Mouse (Mus musculus) embryo, embryonic 10.5 days (tissue): ENCODE measurements around the gene Crtac1.
A peak's percentile ranks its signal among the peaks of the same experiment; 100 is the strongest.

Experiments used
- DNase-seq: peaks from one replicate; pipeline ENCODE4 v3.0.0-alpha.2; 2015; ENCODE audit warnings: low spot score

Gene Crtac1

GRCm38 (mm10) chr19:42279611-42280010 lies 152.0 kb downstream of the Crtac1 start:
- DNase-seq: no peak

- DNase-seq: no peak
These were observed 153.1 kb downstream of the Crtac1 start for GRCm38 (mm10) chr19:42278461-42278860.

- no peak for DNase-seq
These were observed 154.3 kb downstream of the Crtac1 start for GRCm38 (mm10) chr19:42277288-42277687.

- DNase-seq: peak; percentile 92
These were observed 159.3 kb downstream of the Crtac1 start for GRCm38 (mm10) chr19:42272003-42272963.

GRCm38 (mm10) chr19:42271182-42271581 lies 160.4 kb downstream of the Crtac1 start:
- no peak for DNase-seq

- DNase-seq: no peak
These were observed 161.5 kb downstream of the Crtac1 start for GRCm38 (mm10) chr19:42270119-42270518.

- peak; percentile 50 for DNase-seq
These were observed 163.2 kb downstream of the Crtac1 start for GRCm38 (mm10) chr19:42268337-42268736.

GRCm38 (mm10) chr19:42263524-42263923 lies 168.1 kb downstream of the Crtac1 start:
- no peak for DNase-seq

GRCm38 (mm10) chr19:42260486-42260885 lies 171.1 kb downstream of the Crtac1 start:
- DNase-seq: no peak

GRCm38 (mm10) chr19:42258596-42258995 lies 173.0 kb downstream of the Crtac1 start:
- no peak for DNase-seq

GRCm38 (mm10) chr19:42258031-42258430 lies 173.6 kb downstream of the Crtac1 start:
- DNase-seq: no peak

- no peak for DNase-seq
These were observed 174.3 kb downstream of the Crtac1 start for GRCm38 (mm10) chr19:42257241-42257635.

- DNase-seq: no peak
These were observed 174.9 kb downstream of the Crtac1 start for GRCm38 (mm10) chr19:42256611-42257240.

GRCm38 (mm10) chr19:42255784-42256610 lies 175.6 kb downstream of the Crtac1 start:
- DNase-seq: peak; percentile 95

- peak; percentile 23 for DNase-seq
These were observed 176.2 kb downstream of the Crtac1 start for GRCm38 (mm10) chr19:42255438-42255783.

GRCm38 (mm10) chr19:42249976-42250914 lies 181.3 kb downstream of the Crtac1 start:
- no peak for DNase-seq

- DNase-seq: no peak
These were observed 184.1 kb downstream of the Crtac1 start, which contains the start of gene Golga7b for GRCm38 (mm10) chr19:42247519-42247918. TSS of gene Golga7b (plus strand) at chr19:42247574.

- DNase-seq: no peak
These were observed 185.0 kb downstream of the Crtac1 start for GRCm38 (mm10) chr19:42246626-42247025.

GRCm38 (mm10) chr19:42243401-42243800 lies 188.2 kb downstream of the Crtac1 start:
- no peak for DNase-seq

- no peak for DNase-seq
These were observed 190.7 kb downstream of the Crtac1 start for GRCm38 (mm10) chr19:42240881-42241280.

- no peak for DNase-seq
These were observed 193.3 kb downstream of the Crtac1 start for GRCm38 (mm10) chr19:42238341-42238715.
